Mouse (Mus musculus): ENCODE results near the gene Txn1. TPM values are rescaled to one million over a fixed set of nuclear protein-coding genes. Genes with fewer than 3 reads are reported as not detected.
A peak's percentile ranks its signal among the peaks of the same experiment; 100 is the strongest.

The Txn1 gene
- polyA plus RNA-seq (2015; fragmentation: Nextera tagmentation; extraction: Ambion mirVana) = 289 and 307 TPM in 2 replicates

DNA sequence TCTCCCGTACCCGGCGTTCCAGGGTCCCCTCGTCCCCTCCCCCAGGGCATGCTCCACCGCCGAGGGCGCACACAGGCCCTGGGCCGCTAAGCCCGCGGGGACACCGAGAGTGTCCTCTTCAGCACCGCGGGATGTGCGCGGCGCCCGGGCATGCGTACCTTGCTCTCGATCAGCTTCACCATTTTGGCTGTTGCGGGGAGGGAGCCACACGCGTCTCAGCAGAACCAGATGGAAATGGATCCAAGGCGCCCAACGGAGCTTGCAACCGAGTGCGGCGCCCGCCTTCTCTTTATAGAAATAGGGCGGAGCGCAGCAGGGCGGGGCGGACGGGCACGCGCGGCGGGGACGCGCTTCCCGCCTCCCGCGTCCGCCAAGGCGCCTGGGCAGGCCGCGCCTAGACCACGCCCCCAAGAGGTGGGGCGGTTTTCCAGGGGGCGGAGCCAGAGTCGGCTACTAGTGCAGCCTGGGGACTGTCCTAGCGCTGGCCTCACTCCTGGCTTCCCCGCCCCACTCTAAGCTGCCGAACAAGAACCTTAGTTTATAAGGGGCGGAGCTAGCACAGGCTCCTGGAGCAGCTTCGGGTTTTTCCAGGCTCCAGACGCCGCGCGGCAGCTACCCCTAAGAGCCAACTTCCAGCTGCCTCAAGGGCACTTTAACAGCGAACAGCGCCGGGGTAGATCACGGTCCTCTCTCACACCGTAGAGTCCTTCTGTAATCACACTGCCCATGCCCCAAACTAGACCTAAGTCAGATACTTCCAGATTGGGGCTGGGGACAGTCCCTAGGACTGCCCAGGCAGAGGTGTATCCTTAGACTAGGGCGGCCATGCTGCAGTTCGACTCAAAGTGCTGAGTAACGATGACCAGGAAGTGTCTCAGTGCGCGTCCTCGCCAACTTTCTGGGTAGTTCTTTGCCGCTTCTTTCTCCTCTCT lies at the start of gene Txn1:
Gene Txn1, minus strand, starts transcription at position 383 of the 932 bp plus-strand sequence.
- Histone ChIP-seq H3K4me1 (ENCODE audit: control insufficient read depth, insufficient read depth, low read length) (peaks cover 25% of the 10 kb centered on the region), H3K27ac (ENCODE audit: low read length) (peak within 1 kb of the TSS; percentile 89), H3K36me3 (ENCODE audit: control insufficient read depth, insufficient read depth, low read length) (peaks cover 3% of the 10 kb centered on the region), H3K4me2 (ENCODE audit: low read length) (peak within 1 kb of the TSS; percentile 69), H3K9ac (ENCODE audit: low read depth, low read length) (peak within 1 kb of the TSS; percentile 94), H3K27me3 (ENCODE audit: control insufficient read depth, insufficient read depth, low read depth, low read length) (no peaks in the 10 kb centered on the region), H3K4me3 (ENCODE audit: low read depth, low read length) (peak within 1 kb of the TSS; percentile 86), H3K9me3 (replicated peaks; ENCODE audit: control insufficient read depth, low read length, poor library complexity, severe bottlenecking) (no peaks in the 10 kb centered on the region)
- under 1% methylated on average over 71 of the region's 71 CpGs for WGBS
- ATAC-seq = peak; percentile 97

DNA sequence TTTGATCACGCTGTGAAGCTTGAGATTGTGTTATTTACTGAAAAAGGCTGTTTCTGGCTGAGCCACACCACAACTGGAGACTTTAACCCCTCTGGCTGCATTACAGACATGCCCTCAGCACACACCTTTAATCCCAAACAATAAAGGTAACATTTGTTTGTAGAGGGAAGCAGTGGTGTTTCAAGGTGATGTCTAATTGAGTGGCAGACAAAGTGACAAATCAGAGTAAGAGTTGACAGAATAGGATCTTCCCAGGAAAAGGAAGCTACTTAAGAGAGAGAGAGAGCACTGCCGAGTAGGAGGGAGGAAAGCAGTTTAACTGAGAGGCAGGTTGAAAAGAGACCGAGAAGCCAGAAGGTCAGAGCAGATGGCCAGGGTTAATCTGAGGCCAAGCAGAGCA lies 47.3 kb upstream of the Txn1 start:
- no peaks in the 10 kb centered on the region for H3K27me3 ChIP-seq (ENCODE audit: control insufficient read depth, insufficient read depth, low read depth, low read length)
- no peak overlapping the region for H3K4me2 ChIP-seq (ENCODE audit: low read length)
- H3K4me1 ChIP-seq (ENCODE audit: control insufficient read depth, insufficient read depth, low read length) = no peaks in the 10 kb centered on the region
- H3K9ac ChIP-seq (ENCODE audit: low read depth, low read length) = no peak overlapping the region
- H3K27ac ChIP-seq (ENCODE audit: low read length) = no peak overlapping the region
- H3K4me3 ChIP-seq (ENCODE audit: low read depth, low read length) = no peak overlapping the region
- WGBS = 53% methylated on average over 3 of the region's 3 CpGs
- H3K36me3 ChIP-seq (ENCODE audit: control insufficient read depth, insufficient read depth, low read length) = no peaks in the 10 kb centered on the region
- no peaks in the 10 kb centered on the region for H3K9me3 ChIP-seq (replicated peaks; ENCODE audit: control insufficient read depth, low read length, poor library complexity, severe bottlenecking)
- ATAC-seq = no peak

DNA sequence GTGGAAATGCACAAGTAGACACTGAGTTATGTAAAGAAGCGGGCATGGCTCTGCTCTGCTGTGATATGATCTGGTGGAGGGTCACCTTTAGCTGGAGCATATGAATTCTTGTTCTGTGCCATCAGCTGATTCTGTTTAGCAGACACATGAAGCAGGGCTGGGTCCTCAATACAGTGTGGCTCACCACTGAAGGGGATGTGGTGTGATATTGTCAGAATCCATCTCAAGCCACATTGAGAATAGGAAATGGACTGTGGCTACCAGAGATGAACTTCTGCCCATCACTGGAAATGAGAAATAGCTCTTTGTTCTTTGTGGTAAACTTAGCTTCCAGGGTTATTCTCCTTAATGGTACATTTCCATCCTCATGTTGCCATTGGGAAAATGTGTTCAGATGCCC lies 35.2 kb upstream of the Txn1 start:
- 96% methylated on average over 1 of the region's 1 CpGs for WGBS
- H3K4me3 ChIP-seq (ENCODE audit: low read depth, low read length) = no peak overlapping the region
- H3K4me1 ChIP-seq (ENCODE audit: control insufficient read depth, insufficient read depth, low read length) = no peaks in the 10 kb centered on the region
- H3K9me3 ChIP-seq (replicated peaks; ENCODE audit: control insufficient read depth, low read length, poor library complexity, severe bottlenecking) = no peaks in the 10 kb centered on the region
- no peak overlapping the region for H3K9ac ChIP-seq (ENCODE audit: low read depth, low read length)
- no peaks in the 10 kb centered on the region for H3K27me3 ChIP-seq (ENCODE audit: control insufficient read depth, insufficient read depth, low read depth, low read length)
- H3K4me2 ChIP-seq (ENCODE audit: low read length) = no peak overlapping the region
- no peak for ATAC-seq
- no peak overlapping the region for H3K27ac ChIP-seq (ENCODE audit: low read length)
- no peaks in the 10 kb centered on the region for H3K36me3 ChIP-seq (ENCODE audit: control insufficient read depth, insufficient read depth, low read length)

DNA sequence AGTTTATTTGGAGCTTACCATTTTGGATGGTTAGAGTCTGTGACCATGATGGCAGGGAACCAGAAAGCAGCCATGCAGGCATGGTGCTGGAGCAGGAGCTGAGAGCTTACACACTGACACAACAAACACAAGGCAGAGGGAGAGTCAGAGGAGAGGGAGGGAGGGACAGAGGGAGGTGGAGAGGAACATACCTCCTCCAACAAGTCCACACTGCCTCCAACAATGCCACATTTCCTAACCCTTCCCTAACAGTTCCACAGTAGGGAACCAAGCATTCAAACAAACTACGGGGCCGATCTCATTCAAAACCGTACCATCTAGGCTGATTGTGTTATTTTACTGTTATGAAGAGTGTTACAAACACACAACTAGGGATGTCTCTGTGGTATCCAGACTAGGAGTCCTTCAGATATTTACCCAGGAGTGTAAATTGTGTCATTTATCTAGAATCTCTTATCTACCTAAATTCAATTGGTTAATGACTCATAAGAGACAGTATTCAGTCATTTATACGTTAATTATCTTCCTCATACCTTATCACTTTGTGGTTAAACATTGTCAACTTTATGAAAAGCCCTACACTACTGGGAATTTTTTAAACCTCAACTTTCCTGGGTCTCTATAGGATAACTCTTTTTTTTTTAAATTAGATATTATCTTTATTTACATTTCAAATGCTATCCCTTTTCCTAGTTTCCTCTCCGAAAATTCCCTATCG lies 18.3 kb upstream of the Txn1 start:
- no peak for ATAC-seq
- no peak overlapping the region for H3K4me2 ChIP-seq (ENCODE audit: low read length)
- no peaks in the 10 kb centered on the region for H3K36me3 ChIP-seq (ENCODE audit: control insufficient read depth, insufficient read depth, low read length)
- no peak overlapping the region for H3K9ac ChIP-seq (ENCODE audit: low read depth, low read length)
- no peaks in the 10 kb centered on the region for H3K4me1 ChIP-seq (ENCODE audit: control insufficient read depth, insufficient read depth, low read length)
- no peaks in the 10 kb centered on the region for H3K27me3 ChIP-seq (ENCODE audit: control insufficient read depth, insufficient read depth, low read depth, low read length)
- no peaks in the 10 kb centered on the region for H3K9me3 ChIP-seq (replicated peaks; ENCODE audit: control insufficient read depth, low read length, poor library complexity, severe bottlenecking)
- H3K4me3 ChIP-seq (ENCODE audit: low read depth, low read length) = no peak overlapping the region
- no peak overlapping the region for H3K27ac ChIP-seq (ENCODE audit: low read length)
- 88% methylated on average over 6 of the region's 6 CpGs for WGBS

DNA sequence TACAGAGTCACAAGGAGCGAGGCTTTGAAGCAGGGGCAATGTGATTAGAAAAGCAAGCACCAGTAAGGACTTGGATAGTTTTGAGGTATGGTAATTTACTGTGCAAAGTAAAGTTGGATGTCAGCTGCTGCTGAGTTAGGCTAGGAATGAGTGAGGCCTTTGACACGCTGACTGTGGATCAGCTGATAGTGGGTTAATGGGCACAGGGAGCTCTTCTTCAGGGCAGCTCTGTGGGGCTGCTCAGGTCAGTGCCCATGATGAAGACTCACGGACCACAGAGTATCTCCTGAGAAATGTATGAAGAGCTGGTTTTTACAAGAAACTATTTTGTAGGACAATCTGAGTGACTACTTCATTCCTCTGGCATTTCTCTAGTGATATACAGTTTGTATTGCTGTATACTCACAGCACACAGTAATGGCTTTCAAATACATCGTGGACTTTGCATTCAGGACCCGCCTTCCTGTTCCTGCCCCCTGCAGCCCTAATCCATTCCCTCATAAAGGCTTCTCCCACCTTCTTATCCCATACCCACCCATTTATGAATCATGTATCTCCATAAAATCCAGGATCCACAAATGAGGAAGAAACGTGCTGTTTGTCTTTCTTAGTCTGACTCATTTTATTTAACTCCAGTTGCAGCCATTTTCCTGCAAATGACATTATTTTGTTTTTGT lies 17.5 kb upstream of the Txn1 start:
- H3K9ac ChIP-seq (ENCODE audit: low read depth, low read length) = no peak overlapping the region
- no peak overlapping the region for H3K27ac ChIP-seq (ENCODE audit: low read length)
- H3K4me1 ChIP-seq (ENCODE audit: control insufficient read depth, insufficient read depth, low read length) = no peaks in the 10 kb centered on the region
- H3K27me3 ChIP-seq (ENCODE audit: control insufficient read depth, insufficient read depth, low read depth, low read length) = no peaks in the 10 kb centered on the region
- H3K4me2 ChIP-seq (ENCODE audit: low read length) = no peak overlapping the region
- no peaks in the 10 kb centered on the region for H3K36me3 ChIP-seq (ENCODE audit: control insufficient read depth, insufficient read depth, low read length)
- whole genome bisulfite sequencing = 83% methylated on average over 6 of the region's 6 CpGs
- ATAC-seq = no peak
- no peak overlapping the region for H3K4me3 ChIP-seq (ENCODE audit: low read depth, low read length)
- no peaks in the 10 kb centered on the region for H3K9me3 ChIP-seq (replicated peaks; ENCODE audit: control insufficient read depth, low read length, poor library complexity, severe bottlenecking)

DNA sequence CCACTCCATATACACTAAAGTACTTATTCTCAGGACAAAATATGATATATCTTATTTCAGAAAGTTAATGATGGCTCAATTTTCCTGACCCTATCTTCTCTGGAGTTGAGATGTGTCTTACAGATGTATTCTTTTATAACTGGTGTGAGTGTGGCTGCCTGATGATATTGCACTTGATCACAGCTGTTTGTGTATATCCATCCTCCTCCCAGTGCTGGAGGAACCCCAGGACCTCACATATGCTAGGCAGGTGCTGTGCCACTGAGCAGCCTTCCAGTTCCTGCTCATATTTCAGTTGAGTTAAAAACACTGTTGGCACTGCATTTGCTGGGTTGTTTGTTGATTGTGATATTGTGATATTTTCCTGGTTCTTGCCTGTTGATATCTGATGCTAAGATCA lies 14.1 kb upstream of the Txn1 start:
- Histone ChIP-seq H3K9ac (ENCODE audit: low read depth, low read length) (no peak overlapping the region), H3K4me2 (ENCODE audit: low read length) (no peak overlapping the region), H3K36me3 (ENCODE audit: control insufficient read depth, insufficient read depth, low read length) (no peaks in the 10 kb centered on the region), H3K4me1 (ENCODE audit: control insufficient read depth, insufficient read depth, low read length) (no peaks in the 10 kb centered on the region), H3K4me3 (ENCODE audit: low read depth, low read length) (no peak overlapping the region), H3K27me3 (ENCODE audit: control insufficient read depth, insufficient read depth, low read depth, low read length) (no peaks in the 10 kb centered on the region), H3K9me3 (replicated peaks; ENCODE audit: control insufficient read depth, low read length, poor library complexity, severe bottlenecking) (no peaks in the 10 kb centered on the region), H3K27ac (ENCODE audit: low read length) (no peak overlapping the region)
- ATAC-seq = no peak

DNA sequence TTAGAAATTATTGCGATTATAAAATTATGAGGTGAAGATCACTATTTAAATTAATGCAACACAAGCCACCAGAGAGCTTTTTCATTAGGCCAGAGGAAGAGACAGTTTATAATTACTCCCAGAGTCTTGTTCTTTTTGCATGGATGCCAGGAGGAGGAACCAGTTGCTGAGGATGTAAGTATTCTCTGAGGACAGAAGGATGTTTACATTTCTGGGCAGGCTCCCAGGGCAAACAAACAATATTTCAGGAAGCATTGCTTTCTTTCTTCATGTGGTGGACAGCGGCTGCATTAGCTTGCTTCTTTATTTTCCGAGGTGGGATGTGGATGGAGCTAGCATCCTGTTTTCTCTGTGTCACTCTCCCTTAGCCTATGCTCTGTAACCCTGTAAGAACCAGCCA lies 11.0 kb upstream of the Txn1 start:
- Histone ChIP-seq H3K4me3 (ENCODE audit: low read depth, low read length) (no peak overlapping the region), H3K4me2 (ENCODE audit: low read length) (no peak overlapping the region), H3K36me3 (ENCODE audit: control insufficient read depth, insufficient read depth, low read length) (no peaks in the 10 kb centered on the region), H3K27me3 (ENCODE audit: control insufficient read depth, insufficient read depth, low read depth, low read length) (no peaks in the 10 kb centered on the region), H3K9me3 (replicated peaks; ENCODE audit: control insufficient read depth, low read length, poor library complexity, severe bottlenecking) (no peaks in the 10 kb centered on the region), H3K9ac (ENCODE audit: low read depth, low read length) (no peak overlapping the region), H3K27ac (ENCODE audit: low read length) (no peak overlapping the region), H3K4me1 (ENCODE audit: control insufficient read depth, insufficient read depth, low read length) (no peaks in the 10 kb centered on the region)
- 74% methylated on average over 3 of the region's 3 CpGs for WGBS
- no peak for ATAC-seq

DNA sequence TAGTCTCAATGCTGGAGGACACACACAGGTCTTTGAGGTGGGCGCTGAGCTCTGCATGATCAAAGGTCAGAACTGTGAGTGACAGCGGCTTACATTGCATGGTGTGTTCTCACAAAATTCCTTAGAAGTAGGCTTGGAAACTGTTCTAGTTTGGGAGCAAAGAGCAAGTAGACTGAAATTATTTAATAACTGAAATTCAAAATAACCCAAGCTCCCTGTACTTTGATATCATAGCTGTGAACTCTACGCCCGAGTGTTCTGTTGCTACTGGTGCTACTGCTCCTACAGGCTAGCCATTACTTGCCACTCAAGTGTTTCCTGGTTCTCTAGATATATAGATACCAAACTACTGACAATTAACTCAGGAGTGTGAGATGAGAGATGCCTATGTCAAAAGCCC lies 9.3 kb upstream of the Txn1 start:
- no peak for ATAC-seq
- no peaks in the 10 kb centered on the region for H3K9me3 ChIP-seq (replicated peaks; ENCODE audit: control insufficient read depth, low read length, poor library complexity, severe bottlenecking)

More for the DNA sequence above, 9.3 kb upstream of the Txn1 start:
- Histone ChIP-seq H3K4me1 (ENCODE audit: control insufficient read depth, insufficient read depth, low read length) (no peaks in the 10 kb centered on the region), H3K4me3 (ENCODE audit: low read depth, low read length) (no peak overlapping the region), H3K27me3 (ENCODE audit: control insufficient read depth, insufficient read depth, low read depth, low read length) (no peaks in the 10 kb centered on the region), H3K27ac (ENCODE audit: low read length) (no peak overlapping the region), H3K4me2 (ENCODE audit: low read length) (no peak overlapping the region), H3K9ac (ENCODE audit: low read depth, low read length) (no peak overlapping the region), H3K36me3 (ENCODE audit: control insufficient read depth, insufficient read depth, low read length) (no peaks in the 10 kb centered on the region)
- WGBS = 97% methylated on average over 4 of the region's 4 CpGs

Data from midbrain, embryonic 16.5 days (tissue).